Mouse (Mus musculus) testis, adult 2 months (tissue): ENCODE data around the gene Chst11.

Experiments
- CTCF ChIP-seq: fragments of 200-500 bp; IDR thresholded peaks from 2 replicates; pipeline ENCODE4 v1.5.1; 2012; ENCODE audit warnings: low read depth, mild to moderate bottlenecking, inconsistent platforms, low read length, moderate library complexity; ENCODE audit not compliant: control insufficient read depth, insufficient read depth, insufficient replicate concordance
- POLR2A ChIP-seq: fragments of 200-500 bp; IDR thresholded peaks from 2 replicates; pipeline ENCODE4 v1.6.1; 2012; ENCODE audit warnings: low read depth, mild to moderate bottlenecking, inconsistent platforms, low read length, moderate library complexity; ENCODE audit not compliant: control insufficient read depth

DNA sequence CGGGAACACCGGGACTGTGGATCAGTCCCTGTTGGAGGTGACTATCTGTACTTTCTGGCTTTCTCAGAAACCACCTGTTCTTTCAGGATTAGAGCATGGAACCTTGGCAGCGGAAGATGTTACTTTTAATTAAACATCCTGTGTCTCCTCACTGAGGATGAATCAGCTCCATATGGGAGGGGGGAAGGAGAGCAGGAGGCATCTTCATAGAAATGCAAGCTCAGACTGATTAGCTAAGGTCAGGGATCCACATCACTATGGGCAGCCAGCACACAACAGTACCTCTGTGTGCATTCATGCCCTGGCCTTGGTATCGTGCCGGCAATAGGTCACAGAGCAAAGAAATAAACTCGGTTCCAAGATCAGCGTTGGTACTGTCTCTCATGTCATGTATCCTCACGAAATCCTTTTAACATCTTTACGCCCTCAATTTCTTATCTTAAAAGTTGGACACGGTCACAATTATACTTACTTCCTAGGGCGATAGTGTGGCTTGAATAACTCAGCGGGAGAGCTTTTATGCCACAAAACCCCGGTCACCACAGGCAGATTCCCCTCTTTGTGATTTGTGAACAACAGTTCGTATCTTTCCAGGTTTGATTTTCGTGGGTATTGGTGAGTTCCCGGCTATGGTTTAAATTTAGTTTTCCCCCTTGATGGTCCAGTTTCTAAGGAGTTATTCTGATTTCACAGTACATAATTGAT is 148.7 kb downstream of the Chst11 start:
- TF ChIP-seq CTCF: no peak
- TF ChIP-seq POLR2A: no peak
